Mouse (Mus musculus) right cerebral cortex, postnatal 4 days (tissue): Measurements from ENCODE around the gene Serpinb6a.

ENCODE experiments used
- DNase-seq: peaks from one replicate; pipeline ENCODE4 v3.0.0-alpha.2; 2022

Serpinb6a gene

DNA sequence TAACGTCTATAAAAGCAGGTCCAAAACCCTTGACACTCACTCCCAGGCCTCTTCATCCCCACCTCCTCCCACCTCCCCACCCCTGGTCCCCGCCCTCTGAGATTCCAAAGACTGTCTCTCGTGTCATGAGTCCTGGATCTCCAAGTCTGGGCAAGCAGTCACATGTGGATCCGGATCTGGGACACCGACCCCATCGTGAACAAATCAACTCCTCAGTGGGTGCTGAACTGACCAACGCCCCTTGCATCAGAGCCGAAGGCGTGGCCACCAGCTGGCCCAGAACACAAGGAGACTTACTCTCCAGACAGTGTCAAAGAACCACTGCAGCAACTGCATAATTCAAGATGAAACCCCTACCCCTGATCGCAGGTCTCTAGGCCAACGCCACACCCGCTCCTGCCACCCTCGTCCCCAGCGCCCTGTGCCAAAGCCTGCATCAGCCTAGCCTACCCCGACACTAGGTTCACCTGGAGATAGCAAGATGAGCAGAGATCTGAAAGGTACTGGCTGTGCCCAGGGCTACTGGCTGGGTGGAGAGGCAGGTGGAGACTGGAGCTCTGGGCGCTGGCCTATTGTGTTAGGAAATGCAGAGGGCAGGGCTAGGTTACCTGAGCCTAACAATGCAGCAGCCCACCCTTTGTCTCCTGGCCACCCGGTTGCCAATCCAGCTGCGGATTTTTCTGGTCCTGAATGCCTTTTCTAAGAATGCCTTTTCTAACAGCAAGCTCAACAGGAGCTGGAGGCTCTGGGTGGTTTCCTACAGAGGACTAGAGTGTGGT is 97.2 kb downstream of the Serpinb6a start, which contains the start of gene Serpinb6c:
TSS of gene Serpinb6c (minus strand) at position 533 of the 779 bp plus-strand sequence.
- no peak for DNase-seq

DNA sequence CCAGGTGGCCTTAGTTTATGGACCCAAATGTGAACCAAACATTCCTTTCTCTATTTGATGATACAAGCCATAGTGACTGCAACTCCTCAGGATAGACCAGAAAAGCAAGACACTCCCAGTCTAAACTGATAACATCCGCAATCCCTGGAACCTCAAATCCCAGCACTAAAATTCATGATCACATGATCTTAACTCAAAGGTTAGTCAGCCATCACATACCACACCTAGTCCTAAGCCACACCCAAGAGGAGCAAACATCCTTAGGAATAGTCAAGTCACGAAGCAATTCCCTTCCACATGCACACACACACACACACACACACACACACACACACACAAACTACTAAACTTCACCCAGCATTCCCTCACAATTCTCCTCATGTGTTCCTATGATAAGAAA is 99.3 kb downstream of the Serpinb6a start:
- DNase-seq: no peak

DNA sequence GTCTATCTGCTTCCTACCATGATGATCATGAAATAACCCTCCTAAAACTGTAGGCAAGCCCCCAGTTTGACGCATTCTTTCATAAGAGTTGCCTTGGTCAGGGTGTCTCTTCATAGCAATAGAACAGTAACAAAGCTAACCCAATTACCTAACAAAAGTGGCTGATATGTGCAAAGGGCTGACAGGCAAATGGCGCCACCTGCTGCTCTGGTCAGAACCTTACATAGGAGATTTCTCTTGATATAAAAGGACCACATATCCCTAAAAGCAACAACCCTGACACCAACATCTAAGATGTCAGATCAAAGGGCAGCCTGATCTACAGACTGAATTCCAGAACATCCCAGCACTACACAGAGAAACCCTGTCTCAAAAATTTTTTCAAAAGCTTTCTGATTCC is 108.4 kb downstream of the Serpinb6a start:
- peak; percentile 34 for DNase-seq
